Mouse (Mus musculus) ES-Bruce4 (cell line): Measurements from ENCODE around the gene Spc24. TPM values are rescaled to one million over a fixed set of nuclear protein-coding genes. Genes with fewer than 3 reads are reported as not detected.

Experiments
- H3K27ac ChIP-seq: 2 replicates; pipeline ENCODE4 v1.5.1; 2012; ENCODE audit warnings: low read length, inconsistent platforms; ENCODE audit not compliant: insufficient read depth
- H3K27me3 ChIP-seq: 2 replicates; pipeline ENCODE4 v1.6.1; 2012; ENCODE audit warnings: mild to moderate bottlenecking, low read length, inconsistent platforms; ENCODE audit not compliant: control insufficient read depth, poor library complexity, insufficient read depth, severe bottlenecking
- H3K36me3 ChIP-seq: 2 replicates; pipeline ENCODE4 v1.6.1; 2012; ENCODE audit warnings: inconsistent platforms, mild to moderate bottlenecking, low read length, moderate library complexity; ENCODE audit not compliant: control insufficient read depth, poor library complexity, insufficient read depth, severe bottlenecking
- H3K4me1 ChIP-seq: one replicate; pipeline ENCODE4 v1.8.1; 2011; ENCODE audit warnings: low read length; ENCODE audit not compliant: control insufficient read depth, insufficient read depth
- H3K4me3 ChIP-seq: 2 replicates; pipeline ENCODE4 v1.5.1; 2011; ENCODE audit warnings: low read depth, mild to moderate bottlenecking, low read length
- H3K9ac ChIP-seq: 2 replicates; pipeline ENCODE4 v1.6.1; 2012; ENCODE audit warnings: low read depth, mild to moderate bottlenecking, inconsistent platforms; ENCODE audit not compliant: poor library complexity, severe bottlenecking
- H3K9me3 ChIP-seq: replicated peaks from 2 replicates; pipeline ENCODE4 v1.6.1; 2012; ENCODE audit warnings: mild to moderate bottlenecking, low read length, inconsistent platforms; ENCODE audit not compliant: control insufficient read depth, poor library complexity, insufficient read depth, severe bottlenecking
- CTCF ChIP-seq: IDR thresholded peaks from one replicate; pipeline ENCODE4 v1.8.1; 2011; ENCODE audit warnings: low read depth, low read length
- EP300 ChIP-seq: IDR thresholded peaks from 2 replicates; pipeline ENCODE4 v1.6.1; 2011; ENCODE audit warnings: low read depth, low read length; ENCODE audit not compliant: insufficient read depth
- POLR2A ChIP-seq: IDR thresholded peaks from one replicate; pipeline ENCODE4 v1.8.1; 2011; ENCODE audit warnings: low read length; ENCODE audit not compliant: insufficient read depth
- polyA plus RNA-seq: library from polyadenylated mRNA; stranded (reverse); fragments of >200 nt; gene quantifications from 2 replicates; pipeline ENCODE4 v1.2.4, GENCODE M21; 2011; ENCODE audit warnings: low read depth; ENCODE audit not compliant: missing spikeins, insufficient read depth, insufficient read length

The Spc24 gene
- 56.6 and 62.5 TPM in 2 replicates for polyA plus RNA-seq

GRCm38 (mm10) chr9:21760155-21761088, at the start of gene Spc24:
Spc24 (minus strand) TSS chr9:21760303.
- TF ChIP-seq CTCF (no peak), POLR2A (peak; percentile 49)
- no peaks in the 10 kb centered on the region for H3K9me3 ChIP-seq
- peak within 1 kb of the TSS; percentile 74 for H3K4me3 ChIP-seq
- H3K27ac ChIP-seq = peak within 1 kb of the TSS; percentile 62
- peak within 1 kb of the TSS; percentile 88 for H3K9ac ChIP-seq
- peaks cover 7% of the 10 kb centered on the region for H3K4me1 ChIP-seq
- H3K27me3 ChIP-seq = no peaks in the 10 kb centered on the region
- peaks cover 4% of the 10 kb centered on the region; the same call in 1 of the 2 replicates for H3K36me3 ChIP-seq

DNA sequence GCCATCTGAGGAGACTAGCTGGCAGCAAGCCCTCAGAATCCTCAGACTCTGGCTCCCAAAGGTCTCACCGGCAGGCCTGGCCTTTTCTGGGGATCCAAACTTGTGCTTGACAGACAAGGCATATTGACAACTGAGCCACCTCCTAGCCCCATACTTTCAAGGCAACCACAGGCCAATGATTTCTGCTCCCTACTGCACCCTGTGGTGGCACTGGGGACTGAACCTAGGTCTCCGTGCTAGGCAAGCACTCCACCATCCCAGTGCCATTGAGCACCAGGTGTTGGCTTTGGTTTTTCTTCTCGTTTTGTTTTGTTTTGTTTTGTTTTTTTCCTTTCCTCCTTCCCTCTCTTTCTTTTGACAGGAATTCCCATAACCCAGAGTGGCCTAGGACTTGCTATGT, 48.5 kb upstream of the Spc24 start:
- no peaks in the 10 kb centered on the region for H3K27me3 ChIP-seq
- no peak overlapping the region; the same call in 1 of the 2 replicates for H3K27ac ChIP-seq
- no peak for TF ChIP-seq POLR2A
- no peak for TF ChIP-seq EP300
- peak; percentile 29 for TF ChIP-seq CTCF
- H3K4me3 ChIP-seq = no peak overlapping the region
- H3K4me1 ChIP-seq = no peaks in the 10 kb centered on the region
- H3K36me3 ChIP-seq = peaks cover 4% of the 10 kb centered on the region; the same call in 1 of the 2 replicates
- no peaks in the 10 kb centered on the region for H3K9me3 ChIP-seq
- no peak overlapping the region for H3K9ac ChIP-seq

GRCm38 (mm10) chr9:21806976-21807375, 46.9 kb upstream of the Spc24 start:
- H3K36me3 ChIP-seq = peaks cover 12% of the 10 kb centered on the region
- H3K4me1 ChIP-seq = no peaks in the 10 kb centered on the region
- H3K9me3 ChIP-seq = no peaks in the 10 kb centered on the region
- H3K27ac ChIP-seq = no peak overlapping the region
- no peak overlapping the region for H3K4me3 ChIP-seq
- H3K27me3 ChIP-seq = no peaks in the 10 kb centered on the region
- no peak overlapping the region for H3K9ac ChIP-seq
- TF ChIP-seq POLR2A = no peak
- no peak for TF ChIP-seq CTCF
- TF ChIP-seq EP300 = no peak

DNA sequence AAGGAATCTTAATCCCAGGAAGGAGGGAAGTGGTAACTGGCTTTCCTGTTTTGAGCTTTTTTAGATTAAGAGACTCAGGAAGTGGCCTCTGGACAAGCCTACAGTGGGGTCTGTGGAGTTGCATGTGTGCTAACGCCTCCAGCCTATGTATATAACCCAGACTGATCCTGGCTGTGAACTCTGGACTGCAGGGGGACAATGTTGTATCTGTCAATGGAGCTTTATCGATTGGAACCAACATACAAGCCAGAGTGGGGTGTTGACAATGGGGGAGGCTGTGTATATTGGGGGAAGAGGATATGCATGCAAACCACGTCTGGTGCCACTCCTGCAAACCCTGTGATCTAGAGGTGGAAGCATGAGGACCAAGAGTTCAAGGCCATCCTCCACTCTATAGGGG, 46.3 kb upstream of the Spc24 start:
- H3K4me3 ChIP-seq = no peak overlapping the region
- no peaks in the 10 kb centered on the region for H3K27me3 ChIP-seq
- no peak overlapping the region for H3K9ac ChIP-seq
- no peaks in the 10 kb centered on the region for H3K9me3 ChIP-seq
- no peaks in the 10 kb centered on the region for H3K4me1 ChIP-seq
- TF ChIP-seq CTCF (no peak), POLR2A (no peak), EP300 (no peak)
- H3K27ac ChIP-seq = no peak overlapping the region
- H3K36me3 ChIP-seq = peaks cover 17% of the 10 kb centered on the region

- H3K27ac ChIP-seq = no peak overlapping the region
- H3K9ac ChIP-seq = 0 out of 2 replicates have a peak overlapping the region, but pooled peaks have one; percentile 38
These were observed 44.0 kb upstream of the Spc24 start for GRCm38 (mm10) chr9:21803986-21804644.

More at GRCm38 (mm10) chr9:21803986-21804644, 44.0 kb upstream of the Spc24 start:
- peaks cover 25% of the 10 kb centered on the region for H3K36me3 ChIP-seq
- H3K4me1 ChIP-seq = peaks cover 2% of the 10 kb centered on the region
- H3K4me3 ChIP-seq = no peak overlapping the region
- no peaks in the 10 kb centered on the region for H3K27me3 ChIP-seq
- no peak for TF ChIP-seq EP300
- peak; percentile 95 for TF ChIP-seq CTCF
- TF ChIP-seq POLR2A = no peak
- H3K9me3 ChIP-seq = no peaks in the 10 kb centered on the region
